In genomic region chr14:103720163-103720562, GRCm38 (mm10) we compare ENCODE assay signal across 9 mouse cellular contexts.
DNase-seq lines count a peak whose midpoint lies in the region; ATAC-seq and TF ChIP-seq lines count a peak whose summit lies in the region.
"Had no signal": no experiment of that assay in that cellular context is flagged by ENCODE, and none has a peak within 500 bp of the region (broad histone marks: within the 10 kb centered on the region; RNA-seq: fewer than 3 reads in every experiment).

No protein-coding gene starts in this region.

- no peak for TF ChIP-seq POLR2A in MEL (IDR thresholded peaks at IDR 0.05; ENCODE audit: control insufficient read depth in 1 of 2, insufficient read depth in 1 of 2, low read depth in 1 of 2, low read length in 2 of 2, poor library complexity in 1 of 2)

- H3K4me3 ChIP-seq in MEL (ENCODE audit: control insufficient read depth in 1 of 2, insufficient read depth in 1 of 2, low read depth in 2 of 2, low read length in 2 of 2) = no peak overlapping the region
- H3K4me3 ChIP-seq in hindbrain, embryonic 15.5 days = no peak overlapping the region
- H3K4me3 ChIP-seq in midbrain, embryonic 10.5 days = no peak overlapping the region
- H3K4me3 ChIP-seq: lung, embryonic 15.5 days had no signal

- no peak for TF ChIP-seq RAD21 in MEL (IDR thresholded peaks at IDR 0.05; ENCODE audit: low read depth, low read length)

- H3K36me3 ChIP-seq in MEL (ENCODE audit: control insufficient read depth in 1 of 2, insufficient read depth in 2 of 2, low read length in 2 of 2) = no peaks in the 10 kb centered on the region
- no peaks in the 10 kb centered on the region for H3K36me3 ChIP-seq in hindbrain, embryonic 15.5 days
- no peaks in the 10 kb centered on the region for H3K36me3 ChIP-seq in midbrain, embryonic 10.5 days
- H3K36me3 ChIP-seq: lung, embryonic 15.5 days had no signal

- no peak overlapping the region for H3K27ac ChIP-seq in MEL (ENCODE audit: control insufficient read depth, low read depth, low read length)
- no peak overlapping the region for H3K27ac ChIP-seq in hindbrain, embryonic 15.5 days (replicated peaks)
- peak overlapping the region; percentile 63 for H3K27ac ChIP-seq in midbrain, embryonic 10.5 days (replicated peaks)

- ATAC-seq in hindbrain, embryonic 15.5 days (ENCODE audit: low FRiP score, low read depth) = peak; percentile 36; the same call in 1 of the 2 replicates

- no peak overlapping the region for H3K4me2 ChIP-seq in hindbrain, embryonic 15.5 days

- H3K27me3 ChIP-seq in MEL (ENCODE audit: control insufficient read depth in 1 of 2, insufficient read depth in 2 of 2, low read length in 2 of 2) = no peaks in the 10 kb centered on the region
- H3K27me3 ChIP-seq in hindbrain, embryonic 15.5 days = no peaks in the 10 kb centered on the region
- H3K27me3 ChIP-seq in midbrain, embryonic 10.5 days (ENCODE audit: low read depth, poor library complexity, severe bottlenecking) = no peaks in the 10 kb centered on the region; the same call in 1 of the 2 replicates
- H3K27me3 ChIP-seq: lung, embryonic 15.5 days had no signal

- H3K9ac ChIP-seq in MEL (ENCODE audit: control insufficient read depth, low read depth, low read length, poor library complexity, severe bottlenecking) = no peak overlapping the region
- H3K9ac ChIP-seq in hindbrain, embryonic 15.5 days = no peak overlapping the region
- H3K9ac ChIP-seq: lung, embryonic 15.5 days had no signal

- no peak for TF ChIP-seq EP300 in MEL (IDR thresholded peaks at IDR 0.05; ENCODE audit: low read depth in 1 of 2, low read length in 2 of 2)

- TF ChIP-seq CTCF in MEL (IDR thresholded peaks at IDR 0.05 in 2 of 3, conservative IDR thresholded peaks at IDR 0.05 in 1 of 3; ENCODE audit: control insufficient read depth in 1 of 3, insufficient read depth in 1 of 3, low read depth in 2 of 3, low read length in 3 of 3, poor library complexity in 1 of 3, severe bottlenecking in 1 of 3) = no peak

- no peaks in the 10 kb centered on the region for H3K9me3 ChIP-seq in MEL (replicated peaks; ENCODE audit: insufficient read depth, low read length)
- H3K9me3 ChIP-seq in hindbrain, embryonic 15.5 days = no peaks in the 10 kb centered on the region
- H3K9me3 ChIP-seq in midbrain, embryonic 10.5 days (replicated peaks) = no peaks in the 10 kb centered on the region
- H3K9me3 ChIP-seq: lung, embryonic 15.5 days had no signal

- peak; percentile 21 for DNase-seq in 416B (ENCODE audit: low read depth)
- peak; percentile 20 for DNase-seq in MEL (ENCODE audit: low read depth, low spot score)
- no peak for DNase-seq in midbrain, embryonic 10.5 days (ENCODE audit: low spot score)
- DNase-seq in MN1 (ENCODE audit: low spot score) = no peak
- no peak for DNase-seq in layer of hippocampus, postnatal 36 days
- no peak for DNase-seq in cerebellum, adult 9-10 months
- DNase-seq: adrenal gland, adult 8-10 months had no signal

- H3K4me1 ChIP-seq in MEL (ENCODE audit: control insufficient read depth in 1 of 2, insufficient read depth in 2 of 2, low read length in 2 of 2) = peaks cover 0 to 3% of the 10 kb centered on the region in 2 experiments; a peak in 2 of 4 replicates
- H3K4me1 ChIP-seq in hindbrain, embryonic 15.5 days (replicated peaks) = peaks cover 7% of the 10 kb centered on the region
- H3K4me1 ChIP-seq in midbrain, embryonic 10.5 days = peaks cover 26% of the 10 kb centered on the region

- WGBS in hindbrain, embryonic 15.5 days = 48% methylated on average over 7 of the region's 7 CpGs
- 62% methylated on average over 7 of the region's 7 CpGs for WGBS in midbrain, embryonic 10.5 days

- no peaks in the 10 kb centered on the region for H3K79me2 ChIP-seq in MEL (ENCODE audit: control insufficient read depth, insufficient read depth, low read length, poor library complexity)

TF ChIP-seq in MEL, 35 proteins besides CTCF, POLR2A, EP300 and RAD21:
- TF ChIP-seq ZMIZ1 (IDR thresholded peaks at IDR 0.05; ENCODE audit: low read depth, low read length) (no peak), UBTF (IDR thresholded peaks at IDR 0.05; ENCODE audit: borderline replicate concordance, insufficient read depth, low read depth, low read length) (no peak)

Comparison
In these comparisons a context has a peak if more than half of its experiments do, and no peak if none do; other contexts are left out.
1. DNase-seq: peak in 416B (single experiment) and MEL (single experiment); none in midbrain, embryonic 10.5 days (single experiment), MN1 (single experiment), layer of hippocampus, postnatal 36 days (0 of 2) and cerebellum, adult 9-10 months (single experiment).